In genomic region chr5:72914633-72915561, GRCm38 (mm10) we compare ENCODE assay signal across 8 mouse cellular contexts. TPM values are rescaled to one million over a fixed set of nuclear protein-coding genes. Genes with fewer than 3 reads are reported as not detected.
DNase-seq lines count a peak whose midpoint lies in the region; ATAC-seq and TF ChIP-seq lines count a peak whose summit lies in the region.

No protein-coding gene starts in this region.

- H3K4me1 ChIP-seq in forebrain, embryonic 10.5 days = peaks cover 34% of the 10 kb centered on the region
- H3K4me1 ChIP-seq in hindbrain, embryonic 11.5 days (replicated peaks; ENCODE audit: control insufficient read depth, insufficient read depth, low read length) = peaks cover 3% of the 10 kb centered on the region; the same call in 1 of the 2 replicates
- H3K4me1 ChIP-seq in limb, embryonic 12.5 days (replicated peaks) = peaks cover 22% of the 10 kb centered on the region
- peaks cover 13% of the 10 kb centered on the region for H3K4me1 ChIP-seq in midbrain, postnatal 0 days (ENCODE audit: insufficient read depth, low read length)

- H3K4me3 ChIP-seq in forebrain, embryonic 10.5 days = peak overlapping the region; percentile 98
- H3K4me3 ChIP-seq in hindbrain, embryonic 11.5 days (ENCODE audit: low read depth, low read length) = peak overlapping the region; percentile 95
- H3K4me3 ChIP-seq in limb, embryonic 12.5 days (replicated peaks) = peak overlapping the region; percentile 99
- H3K4me3 ChIP-seq in midbrain, postnatal 0 days (ENCODE audit: low read depth, low read length) = peak overlapping the region; percentile 98

- peak overlapping the region; percentile 44 for H3K4me2 ChIP-seq in hindbrain, embryonic 11.5 days (replicated peaks; ENCODE audit: low read depth, low read length)
- peak overlapping the region; percentile 59 for H3K4me2 ChIP-seq in limb, embryonic 12.5 days
- peak overlapping the region; percentile 73 for H3K4me2 ChIP-seq in midbrain, postnatal 0 days (ENCODE audit: low read depth, low read length, poor library complexity, severe bottlenecking)

- CTCF ChIA-PET in Patski (lab: Charles Lee) = interaction anchor here (0.8 to 4.1 kb wide), 4 partner anchors 9 to 23 kb away, joined by 3 to 22 read pairs (median 5); no protein-coding TSS in a partner anchor

- POLR2A ChIA-PET in Patski (lab: Charles Lee) = interaction anchor here (0.7 to 1.6 kb wide), 4 partner anchors 9 to 23 kb away, joined by 3 to 7 read pairs (median 3); no protein-coding TSS in a partner anchor

- no peaks in the 10 kb centered on the region for H3K36me3 ChIP-seq in forebrain, embryonic 10.5 days (replicated peaks)
- no peaks in the 10 kb centered on the region for H3K36me3 ChIP-seq in hindbrain, embryonic 11.5 days (ENCODE audit: control insufficient read depth, insufficient read depth, low read length)
- no peaks in the 10 kb centered on the region for H3K36me3 ChIP-seq in limb, embryonic 12.5 days
- no peaks in the 10 kb centered on the region for H3K36me3 ChIP-seq in midbrain, postnatal 0 days (ENCODE audit: insufficient read depth, low read length)

- ATAC-seq in Patski = peak; percentile 22
- peak; percentile 56 for ATAC-seq in hindbrain, embryonic 11.5 days (ENCODE audit: low FRiP score)
- peak; percentile 52 for ATAC-seq in limb, embryonic 12.5 days (ENCODE audit: insufficient number of reproducible peaks, insufficient read depth, low FRiP score, low TSS enrichment, low read depth)
- peak; percentile 64 for ATAC-seq in midbrain, postnatal 0 days (ENCODE audit: low FRiP score)

- H3K9me3 ChIP-seq in forebrain, embryonic 10.5 days = no peaks in the 10 kb centered on the region
- H3K9me3 ChIP-seq in hindbrain, embryonic 11.5 days (ENCODE audit: control insufficient read depth, low read length) = no peaks in the 10 kb centered on the region
- H3K9me3 ChIP-seq in limb, embryonic 12.5 days = no peaks in the 10 kb centered on the region
- no peaks in the 10 kb centered on the region for H3K9me3 ChIP-seq in midbrain, postnatal 0 days (ENCODE audit: low read length)

- peak overlapping the region; percentile 99 for H3K27ac ChIP-seq in forebrain, embryonic 10.5 days
- H3K27ac ChIP-seq in hindbrain, embryonic 11.5 days (ENCODE audit: low read depth, low read length) = peak overlapping the region; percentile 99
- peak overlapping the region; percentile 97 for H3K27ac ChIP-seq in limb, embryonic 12.5 days
- H3K27ac ChIP-seq in midbrain, postnatal 0 days (ENCODE audit: low read depth, low read length) = peak overlapping the region; percentile 96

- DNase-seq in kidney, adult 9 months = peak; percentile 27
- DNase-seq in kidney, adult 8-10 months = no peak
- no peak for DNase-seq in Patski (ENCODE audit: low read depth, low spot score)
- peak; percentile 62 for DNase-seq in forebrain, embryonic 10.5 days (ENCODE audit: extremely low spot score, low spot score)
- DNase-seq in hindbrain, embryonic 11.5 days (ENCODE audit: low spot score) = peak; percentile 71
- peak; percentile 57 for DNase-seq in midbrain, postnatal 0 days (ENCODE audit: low spot score)
- DNase-seq in testis, postnatal 14 days (ENCODE audit: low spot score) = peak; percentile 73

- in situ Hi-C loops in Patski (cut with MboI; ENCODE audit: low pct_unique_long_range_greater_than_20kb) = no loop called here

- TF ChIP-seq CTCF in Patski (IDR thresholded peaks at IDR 0.05) = no peak
- no peak for TF ChIP-seq CTCF in midbrain, postnatal 0 days (IDR thresholded peaks at IDR 0.05)

- H3K27me3 ChIP-seq in Patski = peaks cover 7% of the 10 kb centered on the region
- peaks cover 11% of the 10 kb centered on the region for H3K27me3 ChIP-seq in forebrain, embryonic 10.5 days (ENCODE audit: poor library complexity, severe bottlenecking)
- H3K27me3 ChIP-seq in hindbrain, embryonic 11.5 days (ENCODE audit: control insufficient read depth, insufficient read depth, low read length) = no peaks in the 10 kb centered on the region
- H3K27me3 ChIP-seq in limb, embryonic 12.5 days = peaks cover 9% of the 10 kb centered on the region
- H3K27me3 ChIP-seq in midbrain, postnatal 0 days (ENCODE audit: insufficient read depth, low read length) = no peaks in the 10 kb centered on the region

- WGBS in forebrain, embryonic 10.5 days = under 1% methylated on average over 66 of the region's 66 CpGs
- WGBS in hindbrain, embryonic 11.5 days = under 1% methylated on average over 42 of the region's 66 CpGs
- under 1% methylated on average over 61 of the region's 66 CpGs for WGBS in limb, embryonic 12.5 days
- WGBS in midbrain, postnatal 0 days = under 1% methylated on average over 65 of the region's 66 CpGs

- H3K9ac ChIP-seq in hindbrain, embryonic 11.5 days (ENCODE audit: low read depth, low read length) = peak overlapping the region; percentile 99
- peak overlapping the region; percentile 98 for H3K9ac ChIP-seq in limb, embryonic 12.5 days (replicated peaks)
- H3K9ac ChIP-seq in midbrain, postnatal 0 days (replicated peaks; ENCODE audit: low read length, poor library complexity, severe bottlenecking) = peak overlapping the region; percentile 99

RNA-seq across cellular contexts. Expression of gene Slain2, which starts 0.8 kb away (rescaled TPM):
- polyA plus RNA-seq in Patski (2021) = 50.4 TPM
- polyA plus RNA-seq in forebrain, embryonic 10.5 days (2016; fragmentation: Nextera tagmentation; extraction: Ambion mirVana) = 12.9 and 14.4 TPM in 2 replicates
- polyA plus RNA-seq in hindbrain, embryonic 11.5 days (2014; fragmentation: Nextera tagmentation; extraction: Ambion mirVana) = 26.4 and 26.7 TPM in 2 replicates
- 21.2 and 24.2 TPM in 2 replicates for polyA plus RNA-seq in limb, embryonic 12.5 days (2016; fragmentation: Nextera tagmentation; extraction: Ambion mirVana)
- total RNA-seq in midbrain, postnatal 0 days (2014; rRNA removed) = 42.2 and 46.2 TPM in 2 replicates
- polyA plus RNA-seq in midbrain, postnatal 0 days (2015; fragmentation: Nextera tagmentation; extraction: Ambion mirVana) = 9.9 and 10.8 TPM in 2 replicates

RNA-seq across cellular contexts. Expression of gene Tec, which starts 46.6 kb away (rescaled TPM):
- polyA plus RNA-seq in Patski (2021) = 8.3 TPM
- 2.0 and 2.5 TPM in 2 replicates for polyA plus RNA-seq in forebrain, embryonic 10.5 days (2016; fragmentation: Nextera tagmentation; extraction: Ambion mirVana)
- 5.3 and 5.4 TPM in 2 replicates for polyA plus RNA-seq in hindbrain, embryonic 11.5 days (2014; fragmentation: Nextera tagmentation; extraction: Ambion mirVana)
- 2.5 and 3.4 TPM in 2 replicates for polyA plus RNA-seq in limb, embryonic 12.5 days (2016; fragmentation: Nextera tagmentation; extraction: Ambion mirVana)
- 3.9 and 5.4 TPM in 2 replicates for total RNA-seq in midbrain, postnatal 0 days (2014; rRNA removed)
- polyA plus RNA-seq in midbrain, postnatal 0 days (2015; fragmentation: Nextera tagmentation; extraction: Ambion mirVana) = 2.3 TPM in 2 replicates

RNA-seq across cellular contexts. Expression of gene Gm10135, which starts 59.6 kb away (rescaled TPM):
- polyA plus RNA-seq in Patski (2021) = not detected
- polyA plus RNA-seq in forebrain, embryonic 10.5 days (2016; fragmentation: Nextera tagmentation; extraction: Ambion mirVana) = not detected in 2 replicates
- not detected in 2 replicates for polyA plus RNA-seq in hindbrain, embryonic 11.5 days (2014; fragmentation: Nextera tagmentation; extraction: Ambion mirVana)
- not detected in 2 replicates for polyA plus RNA-seq in limb, embryonic 12.5 days (2016; fragmentation: Nextera tagmentation; extraction: Ambion mirVana)
- not detected in 2 replicates for total RNA-seq in midbrain, postnatal 0 days (2014; rRNA removed)
- polyA plus RNA-seq in midbrain, postnatal 0 days (2015; fragmentation: Nextera tagmentation; extraction: Ambion mirVana) = not detected in 2 replicates

Comparison
In these comparisons a context has a peak if more than half of its experiments do, and no peak if none do; other contexts are left out.
1. DNase-seq: peak in kidney, adult 9 months (single experiment), forebrain, embryonic 10.5 days (single experiment), hindbrain, embryonic 11.5 days (single experiment), midbrain, postnatal 0 days (single experiment) and testis, postnatal 14 days (single experiment); none in kidney, adult 8-10 months (0 of 2) and Patski (single experiment).
2. Peak in every context shown above with its lines, with median percentiles within 50 percentile points of each other: ATAC-seq, H3K27ac ChIP-seq, H3K4me3 ChIP-seq, H3K4me2 ChIP-seq and H3K9ac ChIP-seq.